Comparison of ENCODE assay signal across 8 mouse cellular contexts in the genomic region with DNA sequence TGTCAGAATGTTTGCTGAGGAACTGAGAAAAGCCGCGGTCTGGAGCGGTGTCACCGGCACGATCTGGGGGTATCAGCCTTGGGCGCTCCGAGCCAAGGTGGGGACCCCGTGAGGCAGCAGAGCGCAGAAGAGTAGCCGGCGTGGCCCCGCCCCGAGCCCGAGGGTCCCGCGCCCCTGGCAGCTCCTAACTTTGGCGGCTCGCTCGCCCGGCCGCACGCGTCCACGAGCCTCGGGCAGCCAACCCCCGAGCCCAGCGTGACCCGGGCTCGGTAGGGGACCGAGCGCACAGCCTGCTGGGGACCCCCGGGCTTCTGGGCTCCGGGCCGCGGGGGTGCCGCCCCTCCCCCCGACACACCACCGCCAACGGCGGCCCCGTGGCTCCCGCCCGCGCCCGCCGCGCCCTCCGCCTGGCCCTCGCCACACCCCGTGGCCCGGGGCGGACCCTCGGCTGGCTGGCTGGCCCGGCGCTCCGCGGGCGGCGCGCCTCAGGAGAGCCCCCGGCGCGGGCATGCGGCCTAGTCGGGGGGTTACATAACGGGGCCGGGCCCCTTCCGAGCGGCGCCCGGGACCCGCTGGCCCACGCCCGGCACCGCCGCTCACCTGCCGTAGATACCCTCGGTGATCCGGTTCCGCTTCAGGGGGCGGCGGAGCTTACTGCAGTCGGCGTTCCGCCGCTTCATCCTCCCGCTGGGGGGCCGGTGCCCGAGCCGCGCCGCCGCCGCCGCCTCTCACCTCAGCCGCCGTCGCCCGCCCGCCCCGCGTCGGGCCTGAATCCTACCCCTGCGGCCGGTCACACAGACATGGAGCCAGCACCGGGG. TPM values are rescaled to one million over a fixed set of nuclear protein-coding genes. Genes with fewer than 3 reads are reported as not detected.
DNase-seq lines count a peak whose midpoint lies in the region; ATAC-seq and TF ChIP-seq lines count a peak whose summit lies in the region.

No protein-coding gene starts in this region.

- no peak overlapping the region for H3K27ac ChIP-seq in macrophage
- H3K27ac ChIP-seq in small intestine, adult 2 months (ENCODE audit: insufficient read depth, low read depth, low read length): peak overlapping the region; percentile 23; the same call in 1 of the 2 replicates

- intact Hi-C loops in gastrocnemius, postnatal 14 days (cut with DNase I; ENCODE audit: low total_unique reads): no loop called here

- TF ChIP-seq POLR2A in small intestine, adult 2 months (IDR thresholded peaks at IDR 0.05; ENCODE audit: low read depth, low read length): no peak

- H3K79me2 ChIP-seq in macrophage (ENCODE audit: inconsistent target): peaks cover 46% of the 10 kb centered on the region

- no peaks in the 10 kb centered on the region for H3K36me3 ChIP-seq in macrophage (ENCODE audit: inconsistent target)
- no peaks in the 10 kb centered on the region for H3K36me3 ChIP-seq in small intestine, adult 2 months (ENCODE audit: control insufficient read depth, insufficient read depth, low read length)

- peak; percentile 16 to 33 for DNase-seq in urinary bladder, adult 18-20 months (ENCODE audit: low spot score in 2 of 2)
- DNase-seq in urinary bladder, adult 2 months (ENCODE audit: low spot score): no peak
- DNase-seq in cerebellum, postnatal 10 days: peak; percentile 65 to 72
- peak; percentile 47 for DNase-seq in gastrocnemius, postnatal 14 days
- DNase-seq in layer of hippocampus, postnatal 14 days (ENCODE audit: low spot score in 2 of 2): peak; percentile 24 to 28

- under 1% methylated on average over 89 of the region's 106 CpGs for WGBS in macrophage (ENCODE audit: missing documents)
- WGBS in small intestine, adult 2 months: under 1% methylated on average over 94 of the region's 106 CpGs

- H3K27me3 ChIP-seq in small intestine, adult 2 months (ENCODE audit: control insufficient read depth, insufficient read depth, low read length): no peaks in the 10 kb centered on the region

- peaks cover 1% of the 10 kb centered on the region; the same call in 1 of the 2 replicates for H3K4me1 ChIP-seq in small intestine, adult 2 months (ENCODE audit: control insufficient read depth, insufficient read depth, insufficient read length, low read length)

- peak overlapping the region; percentile 33 for H3K4me3 ChIP-seq in macrophage (ENCODE audit: inconsistent target)
- H3K4me3 ChIP-seq in small intestine, adult 2 months (ENCODE audit: low read depth, low read length): peak overlapping the region; percentile 77

- ATAC-seq in activated CD4-positive, CD25-positive, alpha-beta regulatory T cell, adult 4 months: no peak

- no peak for TF ChIP-seq CTCF in small intestine, adult 2 months (IDR thresholded peaks at IDR 0.05; ENCODE audit: extremely low read depth, insufficient read length, insufficient replicate concordance, low read depth, low read length)

RNA-seq across cellular contexts. Expression of a gene that starts 0.5 kb away (rescaled TPM):
- 35.6 and 38.0 TPM in 2 replicates for polyA plus RNA-seq in urinary bladder, adult 2 months (2012; rRNA removed)
- total RNA-seq in gastrocnemius, postnatal 14 days (2021): 10 to 100 TPM; 13.6 to 14.5 TPM
- total RNA-seq in layer of hippocampus, postnatal 14 days (2021): 10 to 100 TPM; 43.8 TPM
- total RNA-seq in macrophage (2018; cell fraction: chromatin; rRNA removed): 10 to 100 TPM; 18.1 to 62.3 (median 33.0) TPM
- total RNA-seq in macrophage (2018; cell fraction: cytosol; rRNA removed): 10 to 100 TPM; 10.4 to 21.7 (median 15.7) TPM
- 10 to 100 TPM; 16.2 to 61.4 (median 25.5) TPM for total RNA-seq in macrophage (2018; cell fraction: nucleus; rRNA removed)
- polyA plus RNA-seq in macrophage (2018): 14.4 to 24.0 TPM (median 21.7 TPM) in 3 replicates
- polyA plus RNA-seq in small intestine, adult 2 months (2012; rRNA removed): 6.7 and 8.1 TPM in 2 replicates
- 1 to 10 TPM; 3.0 to 5.0 TPM for polyA plus RNA-seq in activated CD4-positive, CD25-positive, alpha-beta regulatory T cell, adult 4 months (2017; shearing (Covaris generic))

RNA-seq across cellular contexts. Expression of a gene that starts 11.7 kb away (rescaled TPM):
- 0.15 and 0.48 TPM in 2 replicates for polyA plus RNA-seq in urinary bladder, adult 2 months (2012; rRNA removed)
- total RNA-seq in gastrocnemius, postnatal 14 days (2021): under 1 TPM; 0.20 to 0.39 TPM
- not detected for total RNA-seq in layer of hippocampus, postnatal 14 days (2021)
- not detected for total RNA-seq in macrophage (2018; cell fraction: chromatin; rRNA removed)
- total RNA-seq in macrophage (2018; cell fraction: cytosol; rRNA removed): under 1 TPM in 9 of 26 experiments, not detected in 17; 0.09 to 0.43 (median 0.14) TPM
- total RNA-seq in macrophage (2018; cell fraction: nucleus; rRNA removed): not detected
- polyA plus RNA-seq in macrophage (2018): not detected in 3 replicates
- not detected in 2 replicates for polyA plus RNA-seq in small intestine, adult 2 months (2012; rRNA removed)
- 1 to 10 TPM in 1 of 2 experiments, not detected in 1; 4.8 TPM for polyA plus RNA-seq in activated CD4-positive, CD25-positive, alpha-beta regulatory T cell, adult 4 months (2017; shearing (Covaris generic))
